Mouse (Mus musculus) gonadal fat pad, adult 2 months (tissue): ENCODE results near the gene Taok3. TPM values are rescaled to one million over a fixed set of nuclear protein-coding genes. Genes with fewer than 3 reads are reported as not detected.

Experiments
- DNase-seq: peaks from one replicate; pipeline ENCODE4 v3.0.0-alpha.2; 2012; ENCODE audit warnings: low read depth
- polyA plus RNA-seq: library from polyadenylated mRNA; depleted of rRNA; stranded (reverse); fragments of >200 nt; gene quantifications from 2 replicates; pipeline ENCODE4 v1.2.3, GENCODE M21; 2012; rRNA removed

Gene Taok3
- polyA plus RNA-seq = 8.5 and 9.3 TPM in 2 replicates

DNA sequence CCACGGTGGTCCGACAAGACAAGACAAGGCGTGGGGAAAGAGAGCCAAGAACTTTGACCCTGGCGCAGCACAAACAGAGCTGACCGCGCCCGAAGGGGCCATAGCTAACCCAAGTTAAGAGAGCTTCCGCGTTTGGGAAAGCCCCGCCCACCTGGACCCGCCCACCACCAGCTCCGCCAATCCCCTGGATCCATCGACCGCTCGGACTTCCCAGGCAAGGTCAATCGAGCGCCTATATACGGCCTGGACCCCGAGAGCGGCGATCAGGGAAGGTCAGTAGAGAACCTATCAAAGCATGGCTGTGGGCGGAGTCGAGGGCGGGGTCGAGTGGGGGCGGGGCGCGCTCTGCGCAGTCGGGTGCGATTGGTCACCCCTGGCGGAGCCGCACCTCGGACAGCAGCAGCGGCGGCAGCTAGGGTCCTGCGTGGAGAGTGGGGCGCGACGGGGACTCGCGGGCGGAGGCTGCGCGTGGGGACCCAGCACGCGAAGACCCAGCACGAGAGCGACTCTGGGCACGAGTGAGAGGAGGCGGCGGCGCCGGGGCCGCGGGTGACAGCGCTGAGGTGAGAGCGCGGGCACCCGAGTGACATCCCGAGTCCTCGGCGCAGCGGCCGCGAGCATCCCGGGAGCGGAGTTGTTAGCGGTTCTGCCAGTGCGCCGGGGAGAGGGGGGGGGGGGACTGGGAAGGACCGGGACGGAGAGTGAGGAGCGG, at the start of gene Taok3:
Gene Taok3, plus strand, starts transcription at position 353 of the 712 bp plus-strand sequence.
- peak; percentile 85 for DNase-seq

DNA sequence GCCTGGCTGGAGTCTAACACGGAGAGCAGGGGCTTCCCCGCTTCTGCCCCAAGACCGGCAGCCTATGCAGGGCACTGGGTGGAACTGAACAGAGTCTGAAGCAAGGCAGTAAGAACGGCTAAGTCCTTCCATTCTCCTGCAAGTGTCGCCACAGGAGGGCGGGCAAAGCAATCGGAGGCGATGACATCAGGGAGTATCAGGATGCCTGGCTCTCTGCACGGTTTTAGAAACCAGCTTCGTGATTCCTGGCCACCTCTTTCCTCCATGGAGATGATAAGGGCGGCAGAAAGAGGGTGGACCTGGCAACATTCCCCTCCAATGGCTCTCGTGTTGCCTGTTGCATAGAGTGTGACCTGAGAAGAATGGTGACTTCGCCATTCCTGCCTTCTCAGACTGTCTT, 32.2 kb upstream of the Taok3 start:
- no peak for DNase-seq

DNA sequence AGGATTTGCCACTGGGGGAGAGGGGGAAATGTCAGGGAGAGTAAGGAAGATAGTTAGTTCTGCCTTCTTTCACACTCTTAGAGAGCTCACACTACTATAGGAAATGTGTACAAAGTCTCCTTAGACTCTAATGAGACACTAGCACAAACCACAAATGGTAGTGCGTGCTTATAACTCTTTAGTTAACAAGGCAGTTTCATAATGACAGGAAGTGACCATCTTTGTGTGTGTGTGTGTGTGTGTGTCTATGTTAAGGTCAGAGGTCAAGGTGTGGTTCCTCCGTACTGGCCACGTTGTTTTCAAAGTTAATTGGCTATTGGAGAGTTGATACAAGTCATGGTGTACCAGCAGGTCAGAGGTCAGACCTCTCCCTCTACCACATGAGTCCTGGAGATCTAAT, 30.8 kb upstream of the Taok3 start:
- no peak for DNase-seq

DNA sequence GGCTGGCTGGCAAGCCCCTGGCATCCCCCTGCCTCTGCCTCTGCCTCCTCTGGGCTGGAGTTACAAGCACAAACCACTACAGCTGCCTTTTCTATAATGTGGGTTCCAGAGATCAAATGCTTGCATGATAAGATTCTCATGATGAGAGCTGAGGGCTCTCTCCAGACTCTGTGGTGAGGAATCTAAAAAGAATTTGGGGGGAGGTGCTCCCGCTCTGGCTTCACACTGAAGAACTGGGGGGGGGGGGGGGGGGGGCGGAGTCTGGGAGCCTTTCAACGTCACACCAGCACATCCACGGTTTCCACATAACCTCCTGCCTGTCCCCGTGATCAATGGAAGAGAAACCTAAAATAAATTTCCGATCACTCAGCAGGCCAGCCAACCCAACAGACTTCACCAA, 30.1 kb upstream of the Taok3 start:
- DNase-seq = no peak

DNA sequence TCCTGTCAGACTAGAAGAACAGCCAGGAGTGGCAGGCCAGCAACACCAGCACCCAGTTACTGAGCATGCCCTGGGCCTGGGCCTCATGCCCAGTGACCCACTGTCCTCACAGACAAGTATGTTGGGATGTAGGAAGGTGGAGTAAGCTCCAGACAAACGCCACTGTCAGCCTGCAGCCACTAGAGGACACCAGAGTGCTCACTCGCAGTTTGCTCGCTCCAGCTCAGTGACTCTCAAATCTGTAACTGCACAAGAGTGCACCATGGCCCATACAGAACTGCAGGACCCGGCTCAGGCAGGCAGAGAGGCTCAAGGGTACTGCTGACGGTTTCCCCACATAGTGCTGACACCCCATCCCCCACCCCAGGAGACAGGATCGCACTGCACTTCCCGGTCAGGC, 25.5 kb upstream of the Taok3 start:
- DNase-seq = no peak

DNA sequence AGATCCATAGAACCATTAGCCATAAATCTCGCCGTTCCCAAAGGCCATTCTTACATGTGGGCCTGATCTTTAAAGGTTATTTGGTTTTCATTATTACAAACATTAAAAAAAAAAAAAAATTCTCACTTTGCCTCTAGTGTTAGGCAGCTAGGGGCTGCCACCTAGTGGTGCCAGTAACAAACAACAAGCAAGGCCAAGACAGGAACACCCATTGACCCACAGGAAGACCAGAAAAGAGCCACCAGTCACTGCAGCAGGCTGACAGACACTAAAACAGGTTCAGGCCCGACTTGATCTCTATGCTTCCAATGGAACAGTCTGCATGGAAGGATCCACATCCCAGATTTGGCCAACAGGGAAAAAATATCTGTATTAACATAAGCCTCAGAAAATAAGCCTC, 23.2 kb upstream of the Taok3 start:
- no peak for DNase-seq

DNA sequence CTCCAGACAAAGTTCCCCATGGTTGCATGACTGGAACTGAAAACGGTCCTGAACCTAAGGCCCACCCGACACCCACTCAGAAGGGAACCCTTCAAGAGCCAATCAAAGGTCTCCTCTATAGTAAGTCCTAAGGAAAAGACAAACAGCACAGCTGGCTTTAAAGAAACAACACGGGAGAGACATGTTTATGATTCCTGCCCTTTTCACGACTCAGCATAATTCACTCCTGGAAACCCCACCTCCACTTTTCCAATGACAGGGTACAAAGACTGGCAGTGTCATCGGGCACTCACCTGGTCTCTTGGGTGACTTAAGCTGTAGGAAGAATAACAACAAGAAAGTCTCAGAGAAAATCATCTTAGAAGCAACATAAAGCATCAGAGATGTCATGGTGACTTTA, 20.9 kb upstream of the Taok3 start:
- no peak for DNase-seq

DNA sequence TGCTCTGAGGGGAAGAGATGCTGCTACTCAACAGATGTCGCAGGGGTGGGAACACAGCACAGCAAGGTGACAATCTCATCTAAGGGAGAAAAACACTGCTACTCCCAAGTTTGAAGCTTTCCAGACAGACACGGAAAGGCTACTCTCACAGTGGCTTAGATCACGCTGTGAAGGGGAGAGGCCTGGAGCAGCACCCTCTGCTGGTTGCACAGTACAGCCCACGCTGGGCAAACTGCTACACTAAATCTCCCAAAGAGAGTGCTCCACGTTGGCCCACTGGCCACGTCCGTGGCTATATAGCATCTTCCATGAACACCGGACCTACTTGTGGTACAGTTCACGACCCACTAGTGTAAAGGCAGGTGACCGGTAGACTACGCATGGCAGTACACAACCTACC, 20.2 kb upstream of the Taok3 start:
- no peak for DNase-seq

DNA sequence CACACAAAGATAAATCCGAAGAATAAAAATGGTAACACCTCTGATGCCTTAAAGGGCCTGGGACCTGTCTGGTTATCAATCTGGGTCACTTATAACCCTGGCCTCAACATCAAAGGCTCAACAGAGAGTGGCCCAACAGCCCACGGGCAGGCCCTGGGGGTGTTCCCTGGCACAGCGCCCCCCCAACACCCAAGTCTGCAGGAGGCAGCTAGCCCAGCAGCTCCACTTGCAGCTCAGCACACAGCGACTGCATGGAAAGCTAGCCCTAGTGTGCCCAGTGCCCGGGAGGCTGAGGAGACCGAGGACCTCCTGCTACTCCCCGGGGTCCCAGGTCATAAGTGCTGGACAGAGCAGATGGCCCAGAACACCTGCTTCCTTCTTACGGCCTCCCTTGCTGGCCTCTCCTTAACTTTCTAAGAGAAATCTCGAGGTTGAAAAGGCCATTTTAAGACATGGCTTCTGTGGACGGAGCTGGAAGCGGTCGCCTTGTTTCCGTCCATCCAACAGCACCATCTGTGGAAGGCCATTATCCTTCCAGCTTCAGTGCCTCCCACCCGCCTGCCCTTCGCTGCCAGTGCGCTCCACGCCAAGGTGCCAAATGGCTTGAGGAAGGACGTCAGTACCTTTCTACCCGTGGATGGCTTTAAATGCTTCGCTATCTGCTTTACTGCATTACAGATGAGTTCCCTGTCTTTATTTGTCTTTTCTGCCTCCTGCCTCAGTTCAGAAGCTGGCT, 16.6 kb upstream of the Taok3 start:
- DNase-seq = no peak

DNA sequence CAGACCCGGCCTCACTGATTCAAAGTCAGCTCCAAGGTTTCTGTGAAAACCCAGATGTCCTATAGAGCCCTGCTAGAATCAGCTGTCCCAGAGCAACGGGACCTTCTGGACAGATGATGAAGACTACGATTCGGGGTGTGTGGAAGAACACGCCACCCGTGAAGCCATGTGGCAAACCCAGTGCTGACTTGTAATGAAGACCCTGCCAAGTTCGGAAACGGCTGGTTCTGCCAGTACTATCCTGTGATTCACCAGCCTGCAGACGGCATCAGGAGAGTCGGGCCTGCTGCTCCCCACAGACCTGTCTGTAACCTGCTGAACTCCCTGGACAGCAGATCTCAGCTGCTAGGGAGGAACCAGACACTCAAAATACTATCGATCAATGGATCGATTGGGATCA, 15.6 kb upstream of the Taok3 start:
- no peak for DNase-seq

DNA sequence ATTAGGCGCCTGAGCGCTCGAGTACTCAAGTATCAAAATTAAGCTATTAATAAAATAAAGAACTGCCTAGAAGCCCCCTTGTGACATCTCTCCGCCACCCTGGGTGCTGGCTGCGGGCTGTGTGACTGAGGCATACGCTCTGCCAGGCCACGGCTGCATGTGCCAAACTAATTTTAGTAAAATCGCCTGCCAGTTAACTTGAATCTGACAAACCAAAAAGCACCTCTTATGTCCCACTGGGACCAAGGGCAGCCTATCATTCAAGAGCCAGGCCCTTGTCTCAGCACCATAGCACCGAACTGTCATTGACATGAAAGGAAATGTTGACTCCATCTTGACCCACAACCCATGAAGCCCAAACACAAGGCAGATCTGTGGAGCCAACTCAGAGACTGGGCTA, 14.2 kb upstream of the Taok3 start:
- no peak for DNase-seq

DNA sequence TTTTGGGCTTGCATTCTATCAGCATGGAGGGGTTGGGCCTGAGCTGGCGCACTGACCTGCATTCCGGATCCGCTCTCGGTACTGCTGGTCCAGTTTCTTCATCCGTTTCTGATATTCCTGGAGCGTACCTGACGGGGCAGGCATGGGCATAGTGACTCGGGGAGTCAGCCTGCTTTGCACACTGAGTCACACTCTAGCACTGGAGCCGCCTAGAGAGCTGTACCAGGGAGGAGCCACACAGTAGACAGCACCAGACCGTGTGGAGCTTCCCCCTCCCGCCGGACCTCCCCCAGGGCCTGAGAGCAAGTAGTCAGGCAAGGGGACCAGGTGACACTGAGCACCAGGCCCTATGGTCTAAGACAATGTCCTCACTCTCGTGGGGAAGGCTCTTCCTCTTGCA, 11.6 kb upstream of the Taok3 start:
- no peak for DNase-seq

DNA sequence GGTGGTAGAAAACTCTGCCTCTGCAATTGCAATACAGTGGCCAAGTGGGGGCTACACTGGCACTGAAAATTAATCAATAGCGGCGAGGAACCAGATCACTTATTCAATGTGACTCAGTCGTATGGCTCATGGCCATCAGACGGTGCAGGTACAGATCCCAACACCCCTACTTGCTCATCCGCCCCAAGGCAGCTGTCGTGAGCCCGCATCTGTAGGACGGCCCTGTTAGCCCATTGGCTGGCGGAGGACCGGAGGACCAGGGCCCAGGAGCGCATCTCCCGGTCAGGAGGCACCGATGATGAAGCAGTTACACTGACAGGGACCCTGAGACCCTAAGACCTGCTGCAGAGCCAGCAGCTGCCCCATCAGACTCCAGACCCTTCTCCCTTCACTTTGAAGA, 11.2 kb upstream of the Taok3 start:
- no peak for DNase-seq

DNA sequence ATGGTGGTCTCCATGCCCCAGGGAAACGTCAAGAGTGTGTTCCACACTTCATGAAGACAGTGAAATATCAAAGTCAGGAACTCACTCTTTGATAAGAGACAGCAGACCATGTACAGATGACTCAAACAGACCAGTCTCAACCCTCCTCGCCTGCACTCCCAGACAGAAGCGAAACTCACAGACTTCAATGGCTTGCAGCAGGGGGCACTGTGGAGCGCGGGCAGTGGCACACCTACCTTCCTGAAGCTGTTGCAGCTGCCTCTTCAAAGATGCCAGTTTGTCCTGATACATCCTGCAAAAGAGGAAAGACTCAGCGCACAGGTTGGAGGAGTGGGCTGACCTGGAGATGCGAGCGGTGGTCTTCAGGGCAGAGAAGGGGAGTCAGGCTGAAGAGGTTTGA, 10.4 kb upstream of the Taok3 start:
- no peak for DNase-seq

DNA sequence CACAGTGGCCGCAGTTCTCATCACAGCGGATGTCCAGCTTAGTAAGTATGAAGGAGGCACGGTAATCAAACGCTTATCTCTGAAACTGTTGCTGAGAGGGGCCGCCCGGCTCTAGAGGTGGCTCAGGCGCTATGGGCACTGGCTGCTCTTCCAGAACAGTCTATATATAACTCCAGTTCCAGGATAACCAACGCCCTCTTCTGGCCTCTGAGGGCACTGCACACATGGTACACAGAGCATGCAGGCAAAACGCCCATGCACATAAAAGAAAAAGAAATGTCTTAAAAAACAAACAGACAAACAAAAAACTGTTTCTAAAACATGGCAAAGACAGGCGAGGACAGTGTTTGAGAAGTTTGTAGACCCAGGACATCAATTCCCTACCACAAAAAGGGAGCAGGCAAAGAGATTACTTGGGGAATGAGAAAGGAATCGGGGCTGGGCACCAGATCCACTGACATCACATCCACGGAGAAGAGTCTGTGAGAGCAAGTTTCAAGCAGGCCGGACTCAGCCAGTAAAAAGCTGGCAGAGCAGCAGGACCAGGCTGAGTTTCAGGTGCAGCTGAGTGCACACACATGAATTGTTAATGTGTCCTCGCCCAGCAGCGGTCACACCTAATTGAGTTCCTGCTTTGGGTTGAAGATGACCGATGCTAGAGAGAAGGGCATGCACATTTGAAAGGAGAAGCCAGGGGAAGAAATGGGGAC, 8.7 kb upstream of the Taok3 start:
- DNase-seq = no peak

DNA sequence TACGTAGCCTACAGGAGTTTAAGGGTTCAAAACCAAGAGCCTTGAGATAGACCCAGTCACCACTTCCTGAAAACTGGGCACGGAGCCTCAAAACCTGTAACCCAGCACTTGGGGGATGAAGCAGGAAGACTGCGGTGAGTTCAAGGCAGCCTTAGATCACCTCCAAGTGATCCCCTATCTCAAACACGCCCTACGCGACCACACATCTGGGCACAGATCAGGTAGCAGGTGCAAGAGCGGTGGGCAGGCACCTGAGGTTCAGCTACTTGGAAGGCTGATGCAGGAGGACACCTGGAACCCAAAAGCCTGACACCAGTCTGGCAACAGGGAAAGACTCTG, 8.2 kb upstream of the Taok3 start:
- DNase-seq = no peak

DNA sequence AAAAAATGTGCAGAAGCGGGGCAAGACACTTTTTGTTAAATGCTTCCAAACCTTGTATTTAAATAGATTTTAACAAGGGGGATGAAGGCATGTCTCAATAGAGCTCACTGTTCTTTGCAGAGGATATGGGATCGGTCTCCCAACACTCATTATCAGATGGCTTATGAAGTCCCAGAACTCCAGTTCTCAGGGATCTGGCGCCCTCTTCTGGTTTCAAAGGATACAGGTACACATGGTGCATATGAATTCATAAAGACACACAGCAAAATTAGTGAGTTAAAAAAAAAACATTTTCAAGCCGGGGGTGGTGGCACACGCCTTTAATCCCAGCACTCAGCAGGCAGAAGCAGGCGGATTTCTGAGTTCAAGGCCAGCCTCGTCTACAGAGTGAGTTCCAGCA, 6.6 kb upstream of the Taok3 start:
- no peak for DNase-seq

DNA sequence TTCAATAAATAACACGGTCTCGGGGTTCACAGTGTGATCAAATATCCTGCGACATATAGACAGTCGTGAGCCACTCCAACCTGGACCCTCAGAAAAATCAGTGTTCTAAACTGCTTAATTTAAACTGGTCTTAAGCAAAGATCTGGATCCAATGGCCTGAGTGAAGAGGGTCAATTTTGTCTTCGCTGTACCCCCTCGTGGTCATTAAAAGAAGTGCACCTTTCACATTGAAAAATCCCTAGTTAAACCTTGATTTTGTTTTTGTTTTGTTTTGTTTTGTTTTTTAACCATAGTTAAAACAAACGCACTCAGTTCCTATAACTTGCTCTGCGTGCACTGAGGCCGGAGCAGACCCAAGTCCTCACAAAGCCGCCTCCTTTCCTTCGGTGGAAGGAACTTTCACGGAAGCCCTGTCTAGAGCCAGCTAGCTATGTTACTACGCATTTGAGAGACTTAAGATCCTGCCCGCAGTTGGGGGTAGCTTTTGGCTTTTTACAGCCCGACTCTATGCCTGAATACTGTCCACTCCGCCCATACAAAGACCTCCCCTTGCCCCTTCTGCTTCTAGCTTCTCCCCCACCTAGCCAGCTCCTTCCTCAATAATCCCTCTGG, 5.2 kb upstream of the Taok3 start:
- no peak for DNase-seq

DNA sequence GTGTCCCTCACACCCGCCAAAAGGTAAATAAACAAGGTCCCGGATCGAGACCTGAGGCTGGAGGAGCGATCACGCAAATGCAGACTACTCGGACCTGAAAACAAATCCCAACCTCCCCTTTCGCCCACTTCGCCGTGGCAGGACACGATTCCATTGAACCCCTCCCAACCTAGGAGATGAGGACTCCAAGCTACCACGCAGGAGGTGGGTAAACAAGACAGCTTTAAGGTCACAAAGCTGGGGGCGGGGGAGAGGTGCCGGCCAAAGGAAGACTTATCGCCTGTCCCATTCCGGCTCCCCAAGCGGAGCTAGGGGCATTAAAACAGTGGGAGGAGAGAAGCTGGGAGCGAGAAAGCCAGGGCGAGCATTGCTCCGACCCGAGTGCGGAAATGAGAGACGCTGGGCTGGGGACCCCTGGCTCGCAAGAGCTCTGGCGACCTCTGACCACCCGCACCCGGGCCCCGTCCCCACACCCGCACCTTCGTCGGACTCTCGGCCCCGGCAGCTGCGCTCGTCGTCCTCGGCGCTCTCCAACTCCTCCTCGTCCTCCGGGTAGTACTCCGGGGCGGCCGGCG, 4.6 kb upstream of the Taok3 start:
- no peak for DNase-seq

DNA sequence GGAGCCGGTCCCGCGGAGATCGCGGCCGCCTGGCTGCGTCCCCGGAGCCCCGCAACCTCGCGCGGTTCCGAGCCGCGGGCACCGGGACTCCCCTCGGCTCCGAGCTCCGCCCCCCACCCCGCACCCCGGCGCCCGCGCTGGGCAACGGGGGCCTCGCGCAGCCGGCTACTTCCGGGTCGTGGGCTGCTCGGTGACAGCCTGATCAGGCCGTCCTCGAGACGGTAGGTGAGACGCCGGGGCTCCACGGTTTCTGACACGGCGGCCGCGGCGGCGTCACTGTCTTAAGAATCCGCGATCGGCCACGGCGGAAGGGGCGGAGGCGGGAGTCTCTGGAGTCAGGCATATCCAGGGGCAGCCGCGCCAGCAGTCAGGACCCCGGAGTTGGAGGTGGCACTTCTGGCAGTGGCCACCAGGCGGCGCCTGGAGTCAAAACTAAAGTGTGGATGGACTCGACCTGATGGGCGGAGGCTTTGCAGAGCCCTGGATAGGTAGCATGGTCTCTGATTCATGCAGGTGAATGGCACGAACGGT, 4.0 kb upstream of the Taok3 start, which contains the start of gene Suds3:
Gene Suds3, minus strand, starts transcription at position 278 of the 531 bp plus-strand sequence.
- no peak for DNase-seq

DNA sequence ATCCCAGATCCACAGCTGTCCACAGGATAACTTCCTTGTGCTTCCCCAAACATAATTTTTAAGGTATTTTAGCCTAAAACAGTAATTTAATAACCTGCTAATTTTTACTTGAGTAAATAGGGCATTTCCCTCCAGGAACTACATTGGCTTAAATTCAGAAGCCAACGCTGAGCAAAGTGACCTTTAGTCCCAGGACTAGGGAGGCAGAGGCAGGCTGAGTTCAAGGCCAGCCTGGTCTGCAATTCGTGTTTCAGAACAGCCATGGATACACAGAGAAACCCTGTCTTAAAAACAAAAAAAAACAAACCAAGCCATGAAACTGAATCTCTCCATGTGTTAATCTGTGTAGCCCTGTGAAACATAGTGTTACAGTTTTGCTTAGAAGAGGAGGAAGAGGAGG, 3.3 kb upstream of the Taok3 start:
- no peak for DNase-seq

DNA sequence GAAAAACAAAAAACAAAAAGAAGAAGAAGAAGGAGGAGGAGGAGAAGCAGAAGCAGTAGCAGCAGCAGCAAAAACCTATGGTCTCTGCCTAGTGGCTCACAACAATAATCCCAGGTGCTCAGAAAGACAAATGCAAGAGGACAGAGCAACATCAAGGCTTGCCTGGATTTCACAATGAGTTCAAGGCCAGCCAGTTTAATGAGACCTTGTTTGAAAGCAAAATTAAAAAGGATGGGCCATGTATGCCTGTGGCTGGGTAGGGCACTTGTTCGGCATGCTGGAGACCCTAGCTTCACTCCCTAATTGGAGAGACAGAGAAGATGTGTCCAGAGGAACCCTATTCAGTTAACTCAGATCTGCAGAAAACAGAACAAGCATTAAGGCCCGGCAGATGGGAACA, 2.7 kb upstream of the Taok3 start:
- no peak for DNase-seq
